Mouse (Mus musculus): ENCODE data around the gene Wdr5. TPM values are rescaled to one million over a fixed set of nuclear protein-coding genes. Genes with fewer than 3 reads are reported as not detected.

The Wdr5 gene
- 77.6 and 83.3 TPM in 2 replicates for polyA plus RNA-seq (2014; fragmentation: Nextera tagmentation; extraction: Ambion mirVana)

GRCm38 (mm10) chr2:27514639-27515328 lies at the start of gene Wdr5:
Gene Wdr5 (plus strand): TSS chr2:27515157.
- 0 out of 2 replicates have a peak, but pooled peaks cover 3% of the 10 kb centered on the region for H3K36me3 ChIP-seq (ENCODE audit: control insufficient read depth, insufficient read depth, low read length)

GRCm38 (mm10) chr2:27469292-27469990 lies 45.5 kb upstream of the Wdr5 start:
- H3K9ac ChIP-seq (ENCODE audit: low read length): no peak overlapping the region
- H3K36me3 ChIP-seq (ENCODE audit: control insufficient read depth, insufficient read depth, low read length): peaks cover 14% of the 10 kb centered on the region
- H3K4me2 ChIP-seq (ENCODE audit: low read depth, severe bottlenecking): no peak overlapping the region
- no peak overlapping the region for H3K4me3 ChIP-seq (ENCODE audit: low read depth, low read length)
- no peak for ATAC-seq (ENCODE audit: insufficient number of reproducible peaks, low FRiP score, low TSS enrichment, low read depth)
- no peaks in the 10 kb centered on the region for H3K27me3 ChIP-seq (ENCODE audit: control insufficient read depth, insufficient read depth, low read length)
- 75% methylated on average over 4 of the region's 4 CpGs for WGBS
- DNase-seq (ENCODE audit: low spot score): no peak
- H3K4me1 ChIP-seq (ENCODE audit: control insufficient read depth, insufficient read depth, low read length): peaks cover 50% of the 10 kb centered on the region
- H3K9me3 ChIP-seq (ENCODE audit: control insufficient read depth, low read length): no peaks in the 10 kb centered on the region
- H3K27ac ChIP-seq (replicated peaks; ENCODE audit: low read depth, low read length): no peak overlapping the region

More at GRCm38 (mm10) chr2:27514639-27515328, at the start of gene Wdr5:
- Histone ChIP-seq H3K4me1 (ENCODE audit: control insufficient read depth, insufficient read depth, low read length) (peaks cover 21% of the 10 kb centered on the region), H3K4me2 (ENCODE audit: low read depth, severe bottlenecking) (peak within 1 kb of the TSS; percentile 96), H3K27ac (replicated peaks; ENCODE audit: low read depth, low read length) (peak within 1 kb of the TSS; percentile 79; the same call in 1 of the 2 replicates), H3K27me3 (ENCODE audit: control insufficient read depth, insufficient read depth, low read length) (no peaks in the 10 kb centered on the region), H3K9me3 (ENCODE audit: control insufficient read depth, low read length) (no peaks in the 10 kb centered on the region), H3K9ac (ENCODE audit: low read length) (peak within 1 kb of the TSS; percentile 92), H3K4me3 (ENCODE audit: low read depth, low read length) (peak within 1 kb of the TSS; percentile 95)
- under 1% methylated on average over 57 of the region's 57 CpGs for WGBS
- ATAC-seq (ENCODE audit: insufficient number of reproducible peaks, low FRiP score, low TSS enrichment, low read depth) (peak; percentile 84), DNase-seq (ENCODE audit: low spot score) (peak; percentile 98)

- 82% methylated on average over 3 of the region's 3 CpGs for WGBS
- no peaks in the 10 kb centered on the region for H3K27me3 ChIP-seq (ENCODE audit: control insufficient read depth, insufficient read depth, low read length)
- H3K4me1 ChIP-seq (ENCODE audit: control insufficient read depth, insufficient read depth, low read length): peaks cover 50% of the 10 kb centered on the region
- H3K9me3 ChIP-seq (ENCODE audit: control insufficient read depth, low read length): no peaks in the 10 kb centered on the region
- H3K9ac ChIP-seq (ENCODE audit: low read length): 0 out of 2 replicates have a peak overlapping the region, but pooled peaks have one; percentile 7
- no peak overlapping the region for H3K4me3 ChIP-seq (ENCODE audit: low read depth, low read length)
- H3K4me2 ChIP-seq (ENCODE audit: low read depth, severe bottlenecking): no peak overlapping the region
- DNase-seq (ENCODE audit: low spot score) (no peak), ATAC-seq (ENCODE audit: insufficient number of reproducible peaks, low FRiP score, low TSS enrichment, low read depth) (no peak)
- peaks cover 14% of the 10 kb centered on the region for H3K36me3 ChIP-seq (ENCODE audit: control insufficient read depth, insufficient read depth, low read length)
- H3K27ac ChIP-seq (replicated peaks; ENCODE audit: low read depth, low read length): no peak overlapping the region
These were observed 45.0 kb upstream of the Wdr5 start for GRCm38 (mm10) chr2:27469991-27470355.

GRCm38 (mm10) chr2:27470535-27470934 lies 44.4 kb upstream of the Wdr5 start:
- WGBS: 91% methylated on average over 2 of the region's 2 CpGs
- DNase-seq (ENCODE audit: low spot score): no peak
- H3K4me2 ChIP-seq (ENCODE audit: low read depth, severe bottlenecking): no peak overlapping the region
- no peaks in the 10 kb centered on the region for H3K27me3 ChIP-seq (ENCODE audit: control insufficient read depth, insufficient read depth, low read length)
- peaks cover 50% of the 10 kb centered on the region for H3K4me1 ChIP-seq (ENCODE audit: control insufficient read depth, insufficient read depth, low read length)
- no peak overlapping the region for H3K27ac ChIP-seq (replicated peaks; ENCODE audit: low read depth, low read length)
- peaks cover 14% of the 10 kb centered on the region for H3K36me3 ChIP-seq (ENCODE audit: control insufficient read depth, insufficient read depth, low read length)
- no peak overlapping the region for H3K4me3 ChIP-seq (ENCODE audit: low read depth, low read length)
- ATAC-seq (ENCODE audit: insufficient number of reproducible peaks, low FRiP score, low TSS enrichment, low read depth): no peak
- H3K9ac ChIP-seq (ENCODE audit: low read length): no peak overlapping the region
- no peaks in the 10 kb centered on the region for H3K9me3 ChIP-seq (ENCODE audit: control insufficient read depth, low read length)

- Histone ChIP-seq H3K4me1 (ENCODE audit: control insufficient read depth, insufficient read depth, low read length) (peaks cover 50% of the 10 kb centered on the region), H3K9ac (ENCODE audit: low read length) (0 out of 2 replicates have a peak overlapping the region, but pooled peaks have one; percentile 17), H3K27ac (replicated peaks; ENCODE audit: low read depth, low read length) (no peak overlapping the region), H3K36me3 (ENCODE audit: control insufficient read depth, insufficient read depth, low read length) (peaks cover 12% of the 10 kb centered on the region), H3K4me2 (ENCODE audit: low read depth, severe bottlenecking) (no peak overlapping the region), H3K9me3 (ENCODE audit: control insufficient read depth, low read length) (no peaks in the 10 kb centered on the region), H3K4me3 (ENCODE audit: low read depth, low read length) (no peak overlapping the region), H3K27me3 (ENCODE audit: control insufficient read depth, insufficient read depth, low read length) (no peaks in the 10 kb centered on the region)
- no peak for DNase-seq (ENCODE audit: low spot score)
- no peak for ATAC-seq (ENCODE audit: insufficient number of reproducible peaks, low FRiP score, low TSS enrichment, low read depth)
These were observed 43.8 kb upstream of the Wdr5 start for GRCm38 (mm10) chr2:27471170-27471584.

- DNase-seq (ENCODE audit: low spot score): no peak
- no peaks in the 10 kb centered on the region for H3K9me3 ChIP-seq (ENCODE audit: control insufficient read depth, low read length)
- H3K4me3 ChIP-seq (ENCODE audit: low read depth, low read length): peak overlapping the region; percentile 99
- no peaks in the 10 kb centered on the region for H3K27me3 ChIP-seq (ENCODE audit: control insufficient read depth, insufficient read depth, low read length)
- 0 out of 2 replicates have a peak overlapping the region, but pooled peaks have one; percentile 14 for H3K27ac ChIP-seq (replicated peaks; ENCODE audit: low read depth, low read length)
- no peak for ATAC-seq (ENCODE audit: insufficient number of reproducible peaks, low FRiP score, low TSS enrichment, low read depth)
- H3K4me1 ChIP-seq (ENCODE audit: control insufficient read depth, insufficient read depth, low read length): peaks cover 50% of the 10 kb centered on the region
- peaks cover 6% of the 10 kb centered on the region; the same call in 1 of the 2 replicates for H3K36me3 ChIP-seq (ENCODE audit: control insufficient read depth, insufficient read depth, low read length)
- H3K4me2 ChIP-seq (ENCODE audit: low read depth, severe bottlenecking): peak overlapping the region; percentile 93
- 73% methylated on average over 7 of the region's 7 CpGs for WGBS
- peak overlapping the region; percentile 98; the same call in 1 of the 2 replicates for H3K9ac ChIP-seq (ENCODE audit: low read length)
These were observed 41.7 kb upstream of the Wdr5 start for GRCm38 (mm10) chr2:27473061-27473765.

- no peak for DNase-seq (ENCODE audit: low spot score)
- Histone ChIP-seq H3K4me1 (ENCODE audit: control insufficient read depth, insufficient read depth, low read length) (peaks cover 48% of the 10 kb centered on the region), H3K4me3 (ENCODE audit: low read depth, low read length) (peak overlapping the region; percentile 99), H3K9ac (ENCODE audit: low read length) (peak overlapping the region; percentile 98), H3K36me3 (ENCODE audit: control insufficient read depth, insufficient read depth, low read length) (peaks cover 6% of the 10 kb centered on the region; the same call in 1 of the 2 replicates), H3K27ac (replicated peaks; ENCODE audit: low read depth, low read length) (0 out of 2 replicates have a peak overlapping the region, but pooled peaks have one; percentile 14), H3K9me3 (ENCODE audit: control insufficient read depth, low read length) (no peaks in the 10 kb centered on the region), H3K27me3 (ENCODE audit: control insufficient read depth, insufficient read depth, low read length) (no peaks in the 10 kb centered on the region), H3K4me2 (ENCODE audit: low read depth, severe bottlenecking) (peak overlapping the region; percentile 93)
- WGBS: 20% methylated on average over 4 of the region's 4 CpGs
- no peak for ATAC-seq (ENCODE audit: insufficient number of reproducible peaks, low FRiP score, low TSS enrichment, low read depth)
These were observed 41.0 kb upstream of the Wdr5 start for GRCm38 (mm10) chr2:27473911-27474310.

Data from limb, embryonic 11.5 days (tissue).